Mouse (Mus musculus) midbrain, embryonic 11.5 days (tissue): ENCODE measurements around the gene Bcl2l14. TPM values are rescaled to one million over a fixed set of nuclear protein-coding genes. Genes with fewer than 3 reads are reported as not detected.

Experiments
- ATAC-seq: fragments of 200-750 bp; cut with Nextera tagmentation; 2 replicates; pipeline ENCODE4 v1.8.0; 2017; ENCODE audit warnings: moderate TSS enrichment, moderate library complexity; ENCODE audit not compliant: low FRiP score
- DNase-seq: peaks from one replicate; pipeline ENCODE4 v3.0.0; 2015; ENCODE audit warnings: low spot score; ENCODE audit errors: missing footprints
- H3K27ac ChIP-seq: fragments of 300-500 bp; sonication (generic); 2 replicates; pipeline ENCODE4 v1.5.1; 2014; ENCODE audit warnings: low read depth, low read length
- H3K27me3 ChIP-seq: fragments of 300-500 bp; sonication (generic); 2 replicates; pipeline ENCODE4 v1.6.1; 2014; ENCODE audit warnings: mild to moderate bottlenecking, low read length, moderate library complexity, mixed read lengths; ENCODE audit not compliant: control insufficient read depth, insufficient read depth
- H3K36me3 ChIP-seq: fragments of 300-500 bp; sonication (generic); 2 replicates; pipeline ENCODE4 v1.6.1; 2014; ENCODE audit warnings: mild to moderate bottlenecking, low read length, moderate library complexity, mixed read lengths; ENCODE audit not compliant: control insufficient read depth, insufficient read depth
- H3K4me1 ChIP-seq: fragments of 300-500 bp; sonication (generic); 2 replicates; pipeline ENCODE4 v1.6.1; 2014; ENCODE audit warnings: low read length; ENCODE audit not compliant: control insufficient read depth, insufficient read depth
- H3K4me2 ChIP-seq: fragments of 300-500 bp; sonication (generic); 2 replicates; pipeline ENCODE4 v1.6.1; 2014; ENCODE audit warnings: mild to moderate bottlenecking, moderate library complexity
- H3K4me3 ChIP-seq: fragments of 300-500 bp; sonication (generic); 2 replicates; pipeline ENCODE4 v1.5.1; 2014; ENCODE audit warnings: low read depth, low read length
- H3K9ac ChIP-seq: fragments of 300-500 bp; sonication (generic); 2 replicates; pipeline ENCODE4 v1.6.1; 2014; ENCODE audit warnings: low read length
- H3K9me3 ChIP-seq: fragments of 300-500 bp; sonication (generic); 2 replicates; pipeline ENCODE4 v1.6.1; 2016; ENCODE audit warnings: low read length; ENCODE audit not compliant: control insufficient read depth
- WGBS: fragments of 180-500 bp; shearing (Covaris S2); extraction: QIAGEN DNeasy Blood & Tissue Kit; methylation state at CpG from one replicate; pipeline ENCODE4 v1.1.7; 2014; 5-methylcytosine and 5-hydroxymethylcytosine counted together
- polyA plus RNA-seq: library from polyadenylated mRNA; unstranded; fragments of >200 nt; fragmentation: Nextera tagmentation; extraction: Ambion mirVana; gene quantifications from 2 replicates; pipeline ENCODE4 v1.2.1, GENCODE M21; 2014

Bcl2l14 gene
- polyA plus RNA-seq, 1 experiment from 2014 or later = not detected

- no peak for ATAC-seq
- Histone ChIP-seq H3K9me3 (no peaks in the 10 kb centered on the region), H3K36me3 (no peaks in the 10 kb centered on the region), H3K4me1 (no peaks in the 10 kb centered on the region), H3K4me2 (no peak overlapping the region), H3K27me3 (no peaks in the 10 kb centered on the region), H3K4me3 (no peak overlapping the region), H3K9ac (no peak overlapping the region), H3K27ac (no peak overlapping the region)
- 59% methylated on average over 12 of the region's 12 CpGs for WGBS
- no peak for DNase-seq
Measured at GRCm38 (mm10) chr6:134367366-134368281, 28.5 kb upstream of the Bcl2l14 start.

GRCm38 (mm10) chr6:134372946-134373345, 23.2 kb upstream of the Bcl2l14 start:
- WGBS = 80% methylated on average over 2 of the region's 2 CpGs
- no peak for ATAC-seq
- Histone ChIP-seq H3K4me1 (no peaks in the 10 kb centered on the region), H3K4me2 (no peak overlapping the region), H3K9ac (no peak overlapping the region), H3K27me3 (no peaks in the 10 kb centered on the region), H3K36me3 (no peaks in the 10 kb centered on the region), H3K9me3 (no peaks in the 10 kb centered on the region), H3K4me3 (no peak overlapping the region), H3K27ac (no peak overlapping the region)
- no peak for DNase-seq

- Histone ChIP-seq H3K4me1 (no peaks in the 10 kb centered on the region), H3K9me3 (no peaks in the 10 kb centered on the region), H3K9ac (no peak overlapping the region), H3K27me3 (no peaks in the 10 kb centered on the region), H3K4me3 (no peak overlapping the region), H3K27ac (no peak overlapping the region), H3K36me3 (no peaks in the 10 kb centered on the region), H3K4me2 (no peak overlapping the region)
- 86% methylated on average over 5 of the region's 5 CpGs for WGBS
- DNase-seq = no peak
- ATAC-seq = no peak
Measured at GRCm38 (mm10) chr6:134377201-134377600, 18.9 kb upstream of the Bcl2l14 start.

- Histone ChIP-seq H3K27me3 (no peaks in the 10 kb centered on the region), H3K4me3 (no peak overlapping the region), H3K36me3 (no peaks in the 10 kb centered on the region), H3K4me1 (no peaks in the 10 kb centered on the region), H3K4me2 (no peak overlapping the region), H3K9ac (no peak overlapping the region), H3K9me3 (no peaks in the 10 kb centered on the region), H3K27ac (no peak overlapping the region)
- WGBS = 84% methylated on average over 3 of the region's 3 CpGs
- no peak for DNase-seq
- ATAC-seq = no peak
Measured at GRCm38 (mm10) chr6:134377856-134378255, 18.3 kb upstream of the Bcl2l14 start.

- no peaks in the 10 kb centered on the region for H3K9me3 ChIP-seq
- H3K27ac ChIP-seq = no peak overlapping the region
- no peak overlapping the region for H3K4me2 ChIP-seq
- DNase-seq (no peak), ATAC-seq (no peak)
- no peaks in the 10 kb centered on the region for H3K4me1 ChIP-seq
- no peak overlapping the region for H3K9ac ChIP-seq
- no peaks in the 10 kb centered on the region for H3K27me3 ChIP-seq
- H3K36me3 ChIP-seq = no peaks in the 10 kb centered on the region
- 91% methylated on average over 6 of the region's 6 CpGs for WGBS
- no peak overlapping the region for H3K4me3 ChIP-seq
Measured at GRCm38 (mm10) chr6:134381462-134381861, 14.7 kb upstream of the Bcl2l14 start.

GRCm38 (mm10) chr6:134385931-134386330, 10.2 kb upstream of the Bcl2l14 start:
- WGBS = 89% methylated on average over 6 of the region's 6 CpGs
- DNase-seq (peak; percentile 51), ATAC-seq (no peak)
- Histone ChIP-seq H3K36me3 (no peaks in the 10 kb centered on the region), H3K4me2 (no peak overlapping the region), H3K4me1 (no peaks in the 10 kb centered on the region), H3K27me3 (no peaks in the 10 kb centered on the region), H3K9ac (no peak overlapping the region), H3K4me3 (no peak overlapping the region), H3K9me3 (no peaks in the 10 kb centered on the region), H3K27ac (no peak overlapping the region)

GRCm38 (mm10) chr6:134387396-134387795, 8.7 kb upstream of the Bcl2l14 start:
- H3K27ac ChIP-seq = no peak overlapping the region
- H3K9me3 ChIP-seq = no peaks in the 10 kb centered on the region
- H3K9ac ChIP-seq = no peak overlapping the region
- H3K4me1 ChIP-seq = no peaks in the 10 kb centered on the region
- no peaks in the 10 kb centered on the region for H3K36me3 ChIP-seq
- ATAC-seq = no peak
- DNase-seq = peak; percentile 75
- H3K4me2 ChIP-seq = no peak overlapping the region
- H3K27me3 ChIP-seq = no peaks in the 10 kb centered on the region
- H3K4me3 ChIP-seq = no peak overlapping the region
- 89% methylated on average over 10 of the region's 10 CpGs for WGBS

GRCm38 (mm10) chr6:134388424-134389110, 7.6 kb upstream of the Bcl2l14 start:
- H3K27me3 ChIP-seq = no peaks in the 10 kb centered on the region
- WGBS = 87% methylated on average over 24 of the region's 24 CpGs
- H3K9me3 ChIP-seq = no peaks in the 10 kb centered on the region
- no peak for DNase-seq
- ATAC-seq = no peak
- no peaks in the 10 kb centered on the region for H3K4me1 ChIP-seq
- H3K4me2 ChIP-seq = no peak overlapping the region
- H3K9ac ChIP-seq = no peak overlapping the region
- no peaks in the 10 kb centered on the region for H3K36me3 ChIP-seq
- no peak overlapping the region for H3K4me3 ChIP-seq
- H3K27ac ChIP-seq = no peak overlapping the region

- Histone ChIP-seq H3K4me1 (no peaks in the 10 kb centered on the region), H3K4me3 (no peak overlapping the region), H3K9ac (no peak overlapping the region), H3K9me3 (no peaks in the 10 kb centered on the region), H3K36me3 (no peaks in the 10 kb centered on the region), H3K27me3 (no peaks in the 10 kb centered on the region), H3K4me2 (no peak overlapping the region), H3K27ac (no peak overlapping the region)
- ATAC-seq = peak; percentile 48; the same call in 1 of the 2 replicates
- DNase-seq = peak; percentile 98
- WGBS = 23% methylated on average over 11 of the region's 11 CpGs
Measured at GRCm38 (mm10) chr6:134389248-134389891, 6.7 kb upstream of the Bcl2l14 start.
